Mouse (Mus musculus): Measurements from ENCODE around the gene Atp1a2.

- TF ChIP-seq USF2 (conservative IDR thresholded peaks at IDR 0.05; ENCODE audit: low read depth, low read length), result no peak
- no peak for TF ChIP-seq ZC3H11A (IDR thresholded peaks at IDR 0.05; ENCODE audit: low read depth, low read length)
- no peak for TF ChIP-seq CTCF (conservative IDR thresholded peaks at IDR 0.05 in 1 of 2, IDR thresholded peaks at IDR 0.05 in 1 of 2; ENCODE audit: low read depth in 2 of 2, low read length in 2 of 2)
- no peak for TF ChIP-seq RAD21 (IDR thresholded peaks at IDR 0.05; ENCODE audit: low read depth, low read length)
- TF ChIP-seq KAT2A (IDR thresholded peaks at IDR 0.05; ENCODE audit: insufficient replicate concordance, low read length), result no peak
- no peak for TF ChIP-seq HCFC1 (IDR thresholded peaks at IDR 0.05; ENCODE audit: low read depth, low read length)
Observed at GRCm38 (mm10) chr1:172258314-172258713, 39.5 kb downstream of the Atp1a2 start, which contains the start of gene Atp1a4.

Measured in CH12.LX (cell line).